Comparison of ENCODE assay signal across 18 mouse cellular contexts in the genomic region with DNA sequence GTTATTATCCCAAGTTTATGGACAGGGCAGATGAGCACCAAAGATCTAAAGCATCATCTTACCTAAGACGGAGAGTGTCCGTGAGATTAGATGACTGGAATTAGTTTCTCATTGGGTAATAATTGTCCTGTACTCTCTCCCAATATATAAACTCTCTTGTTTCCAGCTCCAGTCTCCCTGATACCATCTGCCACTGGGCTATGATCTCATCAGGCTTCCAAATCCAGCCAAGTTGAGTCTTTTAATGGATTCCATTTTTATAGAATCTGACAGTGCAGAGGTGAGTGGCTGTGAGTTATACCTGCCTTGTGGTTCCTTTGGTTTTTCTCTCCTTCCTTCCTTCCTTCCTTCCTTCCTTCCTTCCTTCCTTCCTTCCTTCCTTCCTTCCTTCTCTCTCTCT.
"Had no signal": no experiment of that assay in that cellular context is flagged by ENCODE, and none has a peak within 500 bp of the region (broad histone marks: within the 10 kb centered on the region; RNA-seq: fewer than 3 reads in every experiment).

No protein-coding gene starts in this region.

- ATAC-seq: lung, postnatal 0 days; midbrain, embryonic 15.5 days had no signal

- H3K27ac ChIP-seq: layer of hippocampus, adult 2 months; left cerebral cortex, adult 2 months; limb, embryonic 10.5 days; liver, embryonic 15.5 days; midbrain, embryonic 10.5 days; midbrain, embryonic 15.5 days; neural tube, embryonic 13.5 days had no signal

- H3K9ac ChIP-seq: liver, embryonic 15.5 days; midbrain, embryonic 15.5 days; neural tube, embryonic 13.5 days had no signal

- H3K4me3 ChIP-seq: layer of hippocampus, adult 2 months; left cerebral cortex, adult 2 months; limb, embryonic 10.5 days; liver, embryonic 15.5 days; midbrain, embryonic 10.5 days; midbrain, embryonic 15.5 days; neural tube, embryonic 13.5 days had no signal

- H3K4me2 ChIP-seq: liver, embryonic 11.5 days; liver, embryonic 15.5 days; midbrain, embryonic 15.5 days; neural tube, embryonic 13.5 days had no signal

- H3K9me3 ChIP-seq: limb, embryonic 10.5 days; liver, embryonic 15.5 days; midbrain, embryonic 10.5 days; midbrain, embryonic 15.5 days; neural tube, embryonic 13.5 days had no signal

- DNase-seq: kidney, postnatal 10 days; kidney, postnatal 4 days; lung, adult 2 months; lung, postnatal 4 days; retina, postnatal 1 day; right cerebral cortex, postnatal 4 days; spleen, adult 18-20 months; thymus, adult 2 months; thymus, postnatal 36 days had no signal

- H3K4me1 ChIP-seq: limb, embryonic 10.5 days; liver, embryonic 15.5 days; midbrain, embryonic 10.5 days; midbrain, embryonic 15.5 days; neural tube, embryonic 13.5 days had no signal

- H3K27me3 ChIP-seq: liver, embryonic 15.5 days; midbrain, embryonic 15.5 days; neural tube, embryonic 13.5 days had no signal

- H3K36me3 ChIP-seq: limb, embryonic 10.5 days; liver, embryonic 15.5 days; midbrain, embryonic 10.5 days; midbrain, embryonic 15.5 days; neural tube, embryonic 13.5 days had no signal
